Mouse (Mus musculus): ENCODE measurements around the gene Zranb2. TPM values are rescaled to one million over a fixed set of nuclear protein-coding genes. Genes with fewer than 3 reads are reported as not detected.

Zranb2 gene
- total RNA-seq, 1 experiment, result 72.6 TPM

DNA sequence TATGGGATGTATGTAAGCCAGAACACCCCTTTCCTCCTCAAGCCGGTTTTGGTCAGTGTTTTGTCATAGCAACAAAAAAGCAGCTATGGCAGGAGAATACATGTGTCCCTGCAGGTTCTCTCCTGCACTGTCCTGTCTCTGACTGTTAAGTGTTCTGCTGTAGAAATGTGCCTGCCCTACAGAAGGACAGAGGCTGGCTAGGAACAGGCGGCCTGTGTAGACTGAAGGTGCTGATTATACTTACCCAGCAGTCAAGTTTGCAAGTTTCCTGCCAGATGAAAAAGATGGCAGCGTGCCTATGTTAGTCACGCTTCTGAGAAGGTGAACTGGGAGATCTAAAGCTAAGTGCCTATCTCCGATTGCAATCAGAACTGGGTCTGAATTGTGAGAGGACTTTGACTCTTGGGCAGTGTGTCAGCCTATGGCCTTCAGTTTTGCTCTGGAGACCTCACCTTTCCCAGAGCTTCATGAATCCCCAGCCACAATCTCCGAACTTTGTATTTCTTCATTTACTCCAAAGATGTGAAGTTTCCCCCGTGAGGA lies 63.9 kb downstream of the Zranb2 start:
- DNase-seq (ENCODE audit: low read depth, low spot score), result no peak
- Histone ChIP-seq H3K9ac (ENCODE audit: insufficient read depth, low read depth, low read length, poor library complexity, severe bottlenecking) (no peak overlapping the region), H3K9me3 (ENCODE audit: control insufficient read depth, insufficient read depth, low read depth, low read length) (no peaks in the 10 kb centered on the region), H3K4me3 (ENCODE audit: insufficient read depth in 1 of 2, low read depth in 1 of 2, low read length in 2 of 2, poor library complexity in 1 of 2, severe bottlenecking in 1 of 2) (no peak overlapping the region), H3K27ac (ENCODE audit: insufficient read depth, low read depth, low read length, poor library complexity, severe bottlenecking) (no peak overlapping the region), H3K4me1 (ENCODE audit: control insufficient read depth in 2 of 2, insufficient read depth in 2 of 2, low read length in 2 of 2, poor library complexity in 1 of 2) (peaks cover 0 to 4% of the 10 kb centered on the region in 2 experiments; a peak in 2 of 4 replicates), H3K36me3 (ENCODE audit: control insufficient read depth, insufficient read depth, low read length, poor library complexity, severe bottlenecking) (no peaks in the 10 kb centered on the region)
- TF ChIP-seq MAFK (IDR thresholded peaks at IDR 0.05; ENCODE audit: insufficient read depth, low read depth, low read length) (no peak), ZC3H11A (IDR thresholded peaks at IDR 0.05; ENCODE audit: borderline replicate concordance, low read depth, low read length) (no peak), HCFC1 (IDR thresholded peaks at IDR 0.05; ENCODE audit: borderline replicate concordance, insufficient read depth, low read length) (no peak), CHD2 (IDR thresholded peaks at IDR 0.05; ENCODE audit: low read depth, low read length) (no peak), ZNF384 (IDR thresholded peaks at IDR 0.05; ENCODE audit: low read depth, low read length) (no peak)
- in situ Hi-C loops (cut with MboI; ENCODE audit: low sequenced_read_pairs in 2 of 2, unreplicated experiment in 2 of 2), result no loop called here

Other genes with a start within 250 kb of the Zranb2 start
- 0.49 and 0.53 TPM in 2 replicates for gene Ptger3, start 32.7 kb downstream of the Zranb2 start, total RNA-seq (2012; rRNA removed)

Data from ES-E14 (cell line).